Mouse (Mus musculus): ENCODE data around the gene Pbx3.

DNA sequence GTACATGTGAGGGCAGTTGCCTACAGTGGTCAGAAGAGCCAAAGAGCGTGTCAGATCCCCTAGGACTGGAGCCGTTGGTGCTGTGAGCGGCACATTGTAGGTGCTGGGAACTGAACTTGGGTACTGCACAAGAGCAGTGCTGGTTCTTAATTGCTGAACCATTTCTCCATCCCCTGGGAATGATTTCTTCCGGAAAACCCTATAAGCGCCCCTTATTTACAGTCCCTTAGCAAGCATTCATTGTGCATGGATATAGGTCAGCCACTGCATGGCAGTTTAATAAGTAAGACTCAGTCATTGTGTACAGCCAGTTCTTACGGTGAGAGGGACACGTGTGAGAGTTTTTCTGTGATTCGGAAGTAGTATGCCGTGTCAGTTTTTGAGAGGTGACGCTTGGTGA is 35.4 kb upstream of the Pbx3 start:
- TF ChIP-seq POLR2A (IDR thresholded peaks at IDR 0.05; ENCODE audit: borderline replicate concordance, control insufficient read depth, low read depth, low read length) (no peak), CTCF (IDR thresholded peaks at IDR 0.05; ENCODE audit: control insufficient read depth, insufficient read depth, low read length) (no peak)

Data from bone marrow, adult 2 months (tissue).